Mouse (Mus musculus): ENCODE measurements around the gene Adora2a.

DNA sequence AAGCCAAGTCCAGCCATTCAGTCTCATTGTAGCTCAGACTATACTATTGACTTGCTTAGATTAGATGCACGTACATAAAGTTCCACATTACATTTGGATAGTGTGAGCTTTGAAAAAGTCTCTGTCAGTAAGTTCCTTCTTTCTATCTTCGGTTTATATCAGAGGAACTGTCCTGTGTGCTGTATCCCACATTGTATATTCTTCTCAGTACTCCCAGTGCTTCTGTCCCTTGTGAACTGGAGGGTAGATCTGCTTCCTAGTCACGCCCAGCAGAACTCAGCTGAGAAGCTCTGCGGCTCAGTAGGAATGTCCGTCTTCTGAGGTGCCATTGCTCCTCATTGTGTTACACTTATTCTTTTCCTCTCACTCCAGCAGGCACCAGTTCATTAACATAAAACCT lies 18.1 kb upstream of the Adora2a start:
- TF ChIP-seq CTCF (IDR thresholded peaks at IDR 0.05; ENCODE audit: control insufficient read depth, insufficient read depth, low read length): no peak
- TF ChIP-seq POLR2A (IDR thresholded peaks at IDR 0.05; ENCODE audit: borderline replicate concordance, control insufficient read depth, low read depth, low read length): no peak

All from bone marrow, adult 2 months (tissue).